Mouse (Mus musculus): ENCODE measurements around the gene Olfr285. TPM values are rescaled to one million over a fixed set of nuclear protein-coding genes. Genes with fewer than 3 reads are reported as not detected.

The Olfr285 gene
- not detected in 2 replicates for polyA plus RNA-seq (2014; fragmentation: Nextera tagmentation; extraction: Ambion mirVana)

DNA sequence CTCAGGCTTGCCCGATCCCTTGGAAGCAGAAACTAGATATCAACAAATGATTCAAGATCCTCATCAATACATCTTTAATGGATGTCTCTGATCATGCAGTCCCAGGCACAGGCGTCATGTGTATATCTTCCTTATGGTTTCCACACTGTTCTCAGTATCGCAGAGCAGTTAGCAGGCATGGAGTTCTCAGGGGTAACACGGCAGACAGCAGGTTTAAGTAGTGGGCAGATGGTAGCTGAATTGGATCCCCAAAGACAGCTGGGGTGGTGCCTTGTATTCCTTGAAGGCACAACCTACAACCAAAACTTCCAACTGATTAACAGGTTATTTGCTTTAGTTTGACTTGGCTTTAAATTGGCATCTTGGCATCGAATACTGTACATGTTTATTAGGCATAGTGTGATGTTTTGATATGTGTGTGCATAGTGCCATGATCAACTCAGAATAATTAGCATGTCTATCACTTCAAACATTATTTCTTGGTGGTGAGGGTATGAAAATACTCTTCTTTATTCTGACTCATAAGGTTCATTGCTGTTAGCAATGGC, at the start of gene Olfr285:
Gene Olfr285, minus strand, starts transcription at position 177 of the 548 bp plus-strand sequence.
- Histone ChIP-seq H3K4me3 (ENCODE audit: low read depth, low read length) (no peak within 1 kb of the TSS), H3K27ac (ENCODE audit: low read depth) (no peak within 1 kb of the TSS), H3K27me3 (replicated peaks; ENCODE audit: control insufficient read depth, insufficient read depth, low read length) (no peaks in the 10 kb centered on the region), H3K36me3 (ENCODE audit: control insufficient read depth, insufficient read depth, low read length) (no peaks in the 10 kb centered on the region), H3K9me3 (ENCODE audit: control insufficient read depth, low read length) (no peaks in the 10 kb centered on the region), H3K4me2 (ENCODE audit: low read length) (no peak within 1 kb of the TSS), H3K4me1 (replicated peaks; ENCODE audit: control insufficient read depth, insufficient read depth, low read length) (no peaks in the 10 kb centered on the region), H3K9ac (ENCODE audit: low read length) (no peak within 1 kb of the TSS)
- DNase-seq (ENCODE audit: low spot score): no peak
- 87% methylated on average over 5 of the region's 5 CpGs for WGBS
- ATAC-seq (replicated peaks; ENCODE audit: low FRiP score, low TSS enrichment, low read depth): no peak

DNA sequence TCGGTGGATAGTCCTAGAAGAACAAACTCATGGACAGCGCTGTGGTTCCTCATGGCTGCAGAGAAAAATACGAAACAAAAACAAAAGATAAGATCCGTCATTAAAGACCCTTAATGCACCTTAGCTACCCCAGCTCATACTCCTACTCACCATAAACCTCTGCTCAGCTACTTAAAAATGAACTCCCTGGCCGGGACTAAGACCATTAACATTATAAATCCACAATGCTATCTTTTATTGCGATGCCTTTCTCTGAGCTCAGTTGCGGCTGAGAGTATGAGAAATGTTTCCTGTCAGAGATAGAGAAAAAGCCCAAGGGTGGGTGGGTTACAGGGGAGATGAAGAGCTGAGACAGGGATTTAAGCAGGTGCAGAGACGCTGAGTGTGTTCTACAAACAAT, 23.7 kb upstream of the Olfr285 start, which contains the start of gene Olfr284:
Gene Olfr284, minus strand, starts transcription at position 101 of the 400 bp plus-strand sequence.
- 64% methylated on average over 8 of the region's 8 CpGs for WGBS
- no peak within 1 kb of the TSS for H3K27ac ChIP-seq (ENCODE audit: low read depth)

DNA sequence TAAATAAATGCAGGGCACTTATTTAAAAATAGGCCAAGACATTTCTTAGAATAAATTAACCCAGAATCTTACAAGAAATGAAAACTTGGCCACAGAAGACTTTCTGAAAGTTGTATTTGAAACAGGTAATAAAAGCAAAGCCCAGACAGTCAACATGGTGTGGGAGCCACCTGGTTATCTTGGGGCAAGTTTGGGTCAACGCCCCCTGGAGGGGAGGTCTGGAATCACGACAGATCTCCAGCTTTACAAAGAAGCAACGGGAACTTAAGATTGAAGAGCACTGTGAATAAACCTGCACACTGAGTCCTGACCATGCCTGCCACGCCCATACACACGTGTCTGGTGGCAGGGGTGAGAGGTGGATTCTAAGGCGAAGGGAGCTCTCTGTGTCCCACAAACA, 1.4 kb downstream of the Olfr285 start:
- no peaks in the 10 kb centered on the region for H3K9me3 ChIP-seq (ENCODE audit: control insufficient read depth, low read length)
- H3K4me2 ChIP-seq (ENCODE audit: low read length): no peak overlapping the region
- DNase-seq (ENCODE audit: low spot score) (no peak), ATAC-seq (replicated peaks; ENCODE audit: low FRiP score, low TSS enrichment, low read depth) (no peak)
- 51% methylated on average over 6 of the region's 6 CpGs for WGBS
- H3K36me3 ChIP-seq (ENCODE audit: control insufficient read depth, insufficient read depth, low read length): no peaks in the 10 kb centered on the region
- no peaks in the 10 kb centered on the region for H3K4me1 ChIP-seq (replicated peaks; ENCODE audit: control insufficient read depth, insufficient read depth, low read length)
- no peak overlapping the region for H3K27ac ChIP-seq (ENCODE audit: low read depth)
- H3K4me3 ChIP-seq (ENCODE audit: low read depth, low read length): no peak overlapping the region
- H3K27me3 ChIP-seq (replicated peaks; ENCODE audit: control insufficient read depth, insufficient read depth, low read length): no peaks in the 10 kb centered on the region
- H3K9ac ChIP-seq (ENCODE audit: low read length): no peak overlapping the region

More for the DNA sequence above, 23.7 kb upstream of the Olfr285 start, which contains the start of gene Olfr284:
- Histone ChIP-seq H3K27me3 (replicated peaks; ENCODE audit: control insufficient read depth, insufficient read depth, low read length) (no peaks in the 10 kb centered on the region), H3K4me1 (replicated peaks; ENCODE audit: control insufficient read depth, insufficient read depth, low read length) (no peaks in the 10 kb centered on the region), H3K4me3 (ENCODE audit: low read depth, low read length) (no peak within 1 kb of the TSS), H3K9me3 (ENCODE audit: control insufficient read depth, low read length) (no peaks in the 10 kb centered on the region), H3K4me2 (ENCODE audit: low read length) (no peak within 1 kb of the TSS), H3K36me3 (ENCODE audit: control insufficient read depth, insufficient read depth, low read length) (no peaks in the 10 kb centered on the region), H3K9ac (ENCODE audit: low read length) (no peak within 1 kb of the TSS)
- no peak for DNase-seq (ENCODE audit: low spot score)
- no peak for ATAC-seq (replicated peaks; ENCODE audit: low FRiP score, low TSS enrichment, low read depth)

DNA sequence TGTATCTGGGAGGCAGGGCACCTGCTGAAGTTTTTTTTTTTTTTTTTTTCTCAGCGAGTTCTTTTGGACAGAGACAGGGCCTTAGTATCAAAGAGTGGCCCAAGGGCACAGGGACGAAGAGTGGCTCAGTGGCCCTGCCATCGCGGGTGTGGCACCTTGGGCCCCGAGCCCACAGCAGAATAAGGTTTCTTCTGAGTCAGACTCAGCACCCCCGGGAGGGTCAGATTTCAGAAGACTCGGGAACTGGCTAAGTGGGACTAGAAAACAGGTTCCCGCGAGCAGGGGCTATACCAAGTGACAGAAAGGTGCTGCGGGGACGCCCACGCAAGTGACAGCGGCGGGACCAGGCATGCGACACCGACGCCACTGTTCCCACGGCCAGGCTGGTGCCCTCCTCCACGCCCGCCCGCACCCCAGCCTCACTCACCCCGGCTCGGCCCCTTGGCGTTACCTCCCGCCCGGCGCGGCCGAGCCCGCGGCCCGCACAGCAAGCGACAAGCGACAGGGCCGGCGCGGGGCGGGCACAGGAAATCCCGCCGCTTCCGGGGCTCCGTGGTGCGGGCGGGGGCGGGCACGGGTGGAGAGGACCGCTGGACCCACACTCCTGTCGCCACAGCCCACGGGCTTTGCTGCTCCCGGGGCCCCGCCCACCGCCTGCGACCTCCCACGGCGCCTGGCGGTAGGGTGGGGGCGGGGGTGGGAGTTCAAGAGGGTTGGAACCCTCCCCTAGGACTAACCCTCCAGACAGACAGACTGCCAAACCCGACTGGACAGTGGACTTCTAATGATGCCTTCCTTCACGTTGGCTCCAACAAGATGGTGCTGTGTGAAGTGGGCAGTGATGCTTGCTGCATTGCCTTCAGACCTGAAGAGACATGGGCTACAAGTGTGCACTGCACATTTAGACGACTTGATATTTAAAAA, 21.3 kb downstream of the Olfr285 start, which contains the start of gene Zfp641:
Gene Zfp641, minus strand, starts transcription at position 534 of the 924 bp plus-strand sequence.
- ATAC-seq (replicated peaks; ENCODE audit: low FRiP score, low TSS enrichment, low read depth) (peak; percentile 43; the same call in 1 of the 2 replicates), DNase-seq (ENCODE audit: low spot score) (peak; percentile 54)
- no peaks in the 10 kb centered on the region for H3K27me3 ChIP-seq (replicated peaks; ENCODE audit: control insufficient read depth, insufficient read depth, low read length)
- no peak within 1 kb of the TSS for H3K27ac ChIP-seq (ENCODE audit: low read depth)
- 3% methylated on average over 58 of the region's 60 CpGs for WGBS
- no peaks in the 10 kb centered on the region for H3K36me3 ChIP-seq (ENCODE audit: control insufficient read depth, insufficient read depth, low read length)
- no peaks in the 10 kb centered on the region for H3K9me3 ChIP-seq (ENCODE audit: control insufficient read depth, low read length)
- peak within 1 kb of the TSS; percentile 56 for H3K9ac ChIP-seq (ENCODE audit: low read length)
- peak within 1 kb of the TSS; percentile 99 for H3K4me2 ChIP-seq (ENCODE audit: low read length)
- peak within 1 kb of the TSS; percentile 52 for H3K4me3 ChIP-seq (ENCODE audit: low read depth, low read length)
- no peaks in the 10 kb centered on the region for H3K4me1 ChIP-seq (replicated peaks; ENCODE audit: control insufficient read depth, insufficient read depth, low read length)

DNA sequence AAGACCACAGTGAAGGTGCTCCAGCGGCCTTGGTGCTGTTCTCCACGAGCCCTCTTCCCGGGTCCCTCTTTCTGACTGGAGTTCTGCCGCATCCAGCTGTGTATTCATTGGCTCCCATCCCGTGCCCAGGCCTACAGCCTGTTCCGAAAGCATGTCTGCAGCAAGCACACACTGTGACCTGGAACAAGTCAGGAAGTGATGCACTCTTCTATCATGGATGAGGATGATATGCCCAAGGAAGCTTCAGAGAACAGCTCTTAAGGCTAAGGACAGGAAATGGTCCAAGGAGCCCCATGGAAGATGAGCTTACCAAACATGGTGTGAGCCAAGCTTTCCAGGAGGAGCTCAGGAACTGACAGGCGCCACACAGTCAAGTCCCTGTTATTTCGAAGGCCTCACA, 23.5 kb downstream of the Olfr285 start:
- Histone ChIP-seq H3K9me3 (ENCODE audit: control insufficient read depth, low read length) (no peaks in the 10 kb centered on the region), H3K36me3 (ENCODE audit: control insufficient read depth, insufficient read depth, low read length) (no peaks in the 10 kb centered on the region), H3K27me3 (replicated peaks; ENCODE audit: control insufficient read depth, insufficient read depth, low read length) (no peaks in the 10 kb centered on the region), H3K4me1 (replicated peaks; ENCODE audit: control insufficient read depth, insufficient read depth, low read length) (no peaks in the 10 kb centered on the region), H3K4me3 (ENCODE audit: low read depth, low read length) (no peak overlapping the region), H3K9ac (ENCODE audit: low read length) (no peak overlapping the region), H3K27ac (ENCODE audit: low read depth) (no peak overlapping the region), H3K4me2 (ENCODE audit: low read length) (no peak overlapping the region)
- ATAC-seq (replicated peaks; ENCODE audit: low FRiP score, low TSS enrichment, low read depth) (no peak), DNase-seq (ENCODE audit: low spot score) (no peak)
- WGBS: 86% methylated on average over 8 of the region's 8 CpGs

DNA sequence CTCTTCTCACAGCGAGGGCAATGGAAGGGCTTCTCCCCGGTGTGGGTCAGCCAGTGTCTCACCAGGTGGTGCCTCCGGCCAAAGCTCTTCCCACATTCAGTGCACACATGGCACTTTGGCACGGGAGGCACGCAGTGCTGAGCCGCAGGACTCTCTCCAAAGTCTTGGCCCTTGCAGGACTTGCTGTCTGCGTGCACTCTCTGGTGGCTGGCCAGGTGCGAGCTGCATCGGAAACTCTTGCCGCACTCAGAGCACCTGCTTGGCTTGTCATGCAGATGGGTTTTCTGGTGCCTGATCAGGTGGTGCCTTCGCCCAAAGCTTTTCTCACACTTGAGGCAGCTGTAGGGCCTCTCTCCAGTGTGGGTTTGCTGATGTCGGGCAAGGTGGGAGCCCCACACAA, 28.6 kb downstream of the Olfr285 start:
- Histone ChIP-seq H3K4me3 (ENCODE audit: low read depth, low read length) (no peak overlapping the region), H3K27ac (ENCODE audit: low read depth) (no peak overlapping the region), H3K36me3 (ENCODE audit: control insufficient read depth, insufficient read depth, low read length) (no peaks in the 10 kb centered on the region), H3K27me3 (replicated peaks; ENCODE audit: control insufficient read depth, insufficient read depth, low read length) (no peaks in the 10 kb centered on the region), H3K4me2 (ENCODE audit: low read length) (no peak overlapping the region), H3K9me3 (ENCODE audit: control insufficient read depth, low read length) (no peaks in the 10 kb centered on the region), H3K9ac (ENCODE audit: low read length) (no peak overlapping the region), H3K4me1 (replicated peaks; ENCODE audit: control insufficient read depth, insufficient read depth, low read length) (no peaks in the 10 kb centered on the region)
- WGBS: 74% methylated on average over 12 of the region's 12 CpGs
- DNase-seq (ENCODE audit: low spot score) (no peak), ATAC-seq (replicated peaks; ENCODE audit: low FRiP score, low TSS enrichment, low read depth) (no peak)

DNA sequence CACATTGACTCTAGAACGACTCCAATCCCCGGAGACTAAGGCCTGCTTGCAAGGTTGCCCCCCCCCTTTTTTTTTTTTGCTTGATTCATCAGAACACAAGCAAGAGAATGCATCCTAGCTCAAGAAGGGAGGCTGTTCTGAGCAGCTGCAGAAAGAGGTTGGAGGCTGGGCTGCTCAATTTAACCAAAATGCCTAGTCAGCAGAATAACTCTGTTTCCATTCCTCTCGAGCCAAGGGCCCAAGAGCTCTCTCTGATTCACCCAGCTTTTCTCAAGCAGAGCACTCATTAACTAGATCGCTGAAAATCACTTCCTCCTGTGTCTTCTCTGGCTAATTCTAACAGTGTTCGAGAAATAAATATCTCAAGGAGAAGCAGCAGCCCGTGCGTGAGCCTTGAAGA, 30.7 kb downstream of the Olfr285 start:
- Histone ChIP-seq H3K36me3 (ENCODE audit: control insufficient read depth, insufficient read depth, low read length) (no peaks in the 10 kb centered on the region), H3K4me1 (replicated peaks; ENCODE audit: control insufficient read depth, insufficient read depth, low read length) (no peaks in the 10 kb centered on the region), H3K9ac (ENCODE audit: low read length) (no peak overlapping the region), H3K9me3 (ENCODE audit: control insufficient read depth, low read length) (no peaks in the 10 kb centered on the region), H3K4me3 (ENCODE audit: low read depth, low read length) (no peak overlapping the region), H3K27ac (ENCODE audit: low read depth) (no peak overlapping the region), H3K27me3 (replicated peaks; ENCODE audit: control insufficient read depth, insufficient read depth, low read length) (no peaks in the 10 kb centered on the region), H3K4me2 (ENCODE audit: low read length) (no peak overlapping the region)
- DNase-seq (ENCODE audit: low spot score) (no peak), ATAC-seq (replicated peaks; ENCODE audit: low FRiP score, low TSS enrichment, low read depth) (no peak)
- whole genome bisulfite sequencing: 67% methylated on average over 7 of the region's 7 CpGs
